Mouse (Mus musculus): ENCODE measurements at regions not wholly inside any gene's neighbourhood (a gene's known extent, or its start where the extent isn't known, plus 50 kb on each side); places are given as distances from the start of the nearest gene placed in this dataset.

DNA sequence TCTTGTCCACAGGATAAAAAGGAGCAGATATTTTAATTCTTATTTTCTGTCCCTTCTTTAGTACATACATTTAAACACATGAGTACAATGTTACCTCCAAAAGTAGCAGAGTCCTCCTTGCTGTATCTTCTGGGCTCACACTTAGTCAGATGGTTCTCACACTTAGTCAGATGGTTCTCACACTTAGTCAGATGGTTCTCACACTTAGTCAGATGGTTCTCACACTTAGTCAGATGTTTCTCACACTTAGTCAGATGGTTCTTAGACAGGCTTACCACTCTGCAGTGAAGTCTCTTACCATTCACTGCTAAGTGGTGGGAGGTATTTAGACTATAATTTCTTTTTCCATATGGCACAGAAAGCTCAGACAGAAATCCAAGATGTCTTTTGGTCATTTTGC, 346.5 kb upstream of the Gm38303 start:
- no peak for TF ChIP-seq POLR2A (IDR thresholded peaks at IDR 0.05; ENCODE audit: low read depth, low read length)
- TF ChIP-seq CTCF (IDR thresholded peaks at IDR 0.05; ENCODE audit: extremely low read depth, insufficient read length, insufficient replicate concordance, low read depth, low read length), result no peak

All from small intestine, adult 2 months (tissue).